Mouse (Mus musculus) layer of hippocampus, postnatal 36 days (tissue): Measurements from ENCODE around the gene Ldlrad2. TPM values are rescaled to one million over a fixed set of nuclear protein-coding genes. Genes with fewer than 3 reads are reported as not detected.

Experiments
- DNase-seq, 2 experiments: peaks; one replicate each; pipeline ENCODE4 v3.0.0; 2022
- microRNA-seq, 2 experiments: library from miRNA; unstranded; fragments of <30 nt; microRNA quantifications; one replicate each; pipeline ENCODE4 v1.2.0; 2021
- total RNA-seq, 2 experiments: library from RNA; stranded (reverse); gene quantifications; 2 replicates each; pipeline ENCODE4 v1.2.3; 2021

Gene Ldlrad2
- total RNA-seq, 2 experiments from 2014 or later = not detected

GRCm38 (mm10) chr4:137546003-137546525 lies 28.3 kb downstream of the Ldlrad2 start:
- no peak for DNase-seq

GRCm38 (mm10) chr4:137545568-137545967 lies 28.8 kb downstream of the Ldlrad2 start:
- DNase-seq = no peak

DNA sequence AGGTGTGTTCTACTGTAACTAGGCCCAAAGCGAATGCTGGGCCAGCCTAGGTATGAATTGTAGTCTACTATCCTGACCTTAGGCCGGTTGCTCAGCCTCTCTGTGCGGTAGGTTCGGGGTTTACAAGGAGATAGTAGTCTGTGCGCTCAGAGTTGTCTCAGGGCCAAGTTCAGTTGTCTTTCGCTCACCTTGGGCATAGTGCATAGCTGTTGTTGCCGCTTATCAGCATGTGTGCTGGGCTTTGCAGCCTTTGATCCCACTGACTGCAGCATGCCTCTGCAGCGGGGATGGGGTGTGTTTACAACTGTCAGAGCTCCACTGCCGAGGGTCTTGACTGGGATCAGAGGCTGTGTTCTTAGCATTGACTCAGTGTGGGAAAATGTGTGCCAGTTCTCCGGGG lies 31.4 kb downstream of the Ldlrad2 start:
- no peak for DNase-seq

DNA sequence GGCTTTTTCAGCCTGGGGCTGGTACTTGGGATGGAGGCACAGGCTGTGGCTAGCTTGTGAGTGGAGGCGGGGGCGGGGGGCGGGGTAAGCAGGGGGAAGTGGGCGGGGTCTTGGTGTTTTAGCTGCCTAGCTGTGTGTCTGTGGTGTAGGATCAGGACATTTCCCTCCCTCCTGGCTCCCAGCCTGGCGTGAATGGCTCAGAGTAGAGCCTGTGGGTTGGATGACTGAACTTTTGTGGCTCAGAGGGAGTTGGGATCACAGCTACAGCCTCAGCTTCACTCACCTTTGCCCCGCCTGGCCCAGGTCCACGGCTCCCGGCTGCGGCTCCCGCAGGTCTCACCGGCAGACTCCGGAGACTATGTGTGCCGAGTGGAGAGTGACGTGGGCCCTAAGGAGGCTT lies 34.0 kb downstream of the Ldlrad2 start:
- no peak for DNase-seq

GRCm38 (mm10) chr4:137527872-137528271 lies 46.5 kb downstream of the Ldlrad2 start:
- DNase-seq = no peak

- DNase-seq = no peak
Measured at GRCm38 (mm10) chr4:137527368-137527767, 47.0 kb downstream of the Ldlrad2 start.

DNA sequence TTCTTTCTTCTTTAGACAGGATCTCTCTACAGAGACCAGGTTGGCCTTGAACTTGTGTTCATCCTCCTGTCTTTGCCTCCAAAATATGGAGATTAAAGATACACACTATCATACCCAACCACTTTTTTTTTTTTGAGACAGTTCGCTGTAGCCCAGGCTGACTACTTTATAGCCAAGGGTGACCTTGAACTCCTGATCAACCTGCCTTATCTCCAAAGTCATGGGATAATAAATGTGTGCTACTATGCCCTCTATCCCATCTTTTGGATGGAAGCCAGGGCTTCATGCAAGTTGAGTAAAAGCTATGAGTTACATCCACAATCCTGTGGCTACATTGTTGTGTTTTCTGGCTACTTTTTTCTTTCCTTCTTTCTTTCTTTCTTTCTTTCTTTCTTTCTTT lies 48.9 kb downstream of the Ldlrad2 start:
- no peak for DNase-seq

Small RNA genes lying within 50 kb of the gene (microRNA-seq; reads per million reads assigned to microRNA genes)
- 0.42 to 0.60 reads per million in 2 experiments for gene Mir7018

Other genes starting within 250 kb of the Ldlrad2 start
- 100 to 1,000 TPM; 302 to 334 TPM for gene Cdc42, start 216.8 kb downstream of the Ldlrad2 start, total RNA-seq
- gene Cela3a, start 164.8 kb downstream of the Ldlrad2 start, total RNA-seq = not detected
- not detected for gene Cela3b, start 144.0 kb downstream of the Ldlrad2 start, total RNA-seq
- gene 1700013G24Rik, start 121.3 kb downstream of the Ldlrad2 start, total RNA-seq = not detected
- gene Hspg2, start 105.8 kb downstream of the Ldlrad2 start, total RNA-seq = 1 to 10 TPM; 6.4 to 7.3 TPM
- 100 to 1,000 TPM; 128 to 141 TPM for gene Usp48, start 19.2 kb upstream of the Ldlrad2 start, total RNA-seq
- gene Rap1gap, start 90.2 kb upstream of the Ldlrad2 start, total RNA-seq = 100 to 1,000 TPM; 273 to 281 TPM
- 1 to 10 TPM; 6.0 to 8.1 TPM for gene Alpl, start 221.8 kb upstream of the Ldlrad2 start, total RNA-seq